Mouse (Mus musculus): ENCODE measurements at regions not wholly inside any gene's neighbourhood (a gene's known extent, or its start where the extent isn't known, plus 50 kb on each side); places are given as distances from the start of the nearest gene placed in this dataset.

- no peak for TF ChIP-seq CTCF (IDR thresholded peaks at IDR 0.05; ENCODE audit: borderline replicate concordance, insufficient read depth, low read depth, low read length)
- TF ChIP-seq POLR2A (IDR thresholded peaks at IDR 0.05; ENCODE audit: borderline replicate concordance, insufficient read depth, low read length), result no peak
Measured at GRCm38 (mm10) chr15:21988676-21989075, 560.1 kb upstream of the Cdh18 start.

Measured in cerebellum, adult 2 months (tissue).